8 mouse cellular contexts compared by ENCODE assay signal in the genomic region with DNA sequence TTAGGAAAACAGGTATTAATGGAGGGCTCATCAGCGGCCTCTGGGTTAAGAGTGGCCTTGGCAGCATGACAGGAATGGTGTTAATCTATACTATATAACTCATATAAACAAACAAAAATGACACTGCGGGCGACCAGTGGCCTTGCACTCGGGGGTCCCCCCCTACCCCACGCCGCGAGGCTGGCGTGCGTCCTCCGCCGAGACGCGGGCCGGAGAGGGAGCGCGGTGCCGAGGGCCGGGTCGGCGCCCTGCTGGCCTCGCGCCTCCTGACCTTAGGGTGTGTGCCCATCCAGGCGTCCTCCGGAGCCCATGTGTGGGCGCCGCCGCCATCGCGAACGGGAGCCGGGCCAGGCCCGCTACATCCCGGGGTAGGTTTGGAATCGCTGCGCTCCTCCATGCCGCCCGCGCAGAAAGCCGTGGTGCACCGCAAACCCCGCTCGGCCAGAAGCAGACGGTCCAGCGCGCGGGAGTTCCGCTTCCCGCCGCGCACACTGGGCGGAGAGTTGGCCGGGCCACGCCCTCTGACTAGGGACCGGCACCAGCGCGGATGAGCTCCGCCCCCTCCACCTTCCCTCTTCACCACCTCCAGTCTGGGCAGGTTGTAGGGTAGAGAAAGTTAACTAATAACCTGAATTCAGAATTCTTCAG. TPM values are rescaled to one million over a fixed set of nuclear protein-coding genes. Genes with fewer than 3 reads are reported as not detected.
DNase-seq lines count a peak whose midpoint lies in the region; ATAC-seq and TF ChIP-seq lines count a peak whose summit lies in the region.

Gene Tsen15, minus strand, starts transcription at position 501 of the 648 bp plus-strand sequence.

- peak; percentile 57 for TF ChIP-seq POLR2A in olfactory bulb, adult 2 months (IDR thresholded peaks at IDR 0.05; ENCODE audit: insufficient read depth, low read depth, low read length)

- under 1% methylated on average over 57 of the region's 57 CpGs for WGBS in lung, embryonic 15.5 days
- WGBS in olfactory bulb, adult 2 months: under 1% methylated on average over 57 of the region's 57 CpGs

- peaks cover 9% of the 10 kb centered on the region; the same call in 1 of the 2 replicates for H3K36me3 ChIP-seq in lung, embryonic 15.5 days

- H3K4me3 ChIP-seq in lung, embryonic 15.5 days: peak within 1 kb of the TSS; percentile 84
- H3K4me3 ChIP-seq in olfactory bulb, adult 2 months (ENCODE audit: insufficient read depth, low read depth, low read length): peak within 1 kb of the TSS; percentile 95

- H3K27me3 ChIP-seq in lung, embryonic 15.5 days: no peaks in the 10 kb centered on the region

- no peaks in the 10 kb centered on the region for H3K9me3 ChIP-seq in lung, embryonic 15.5 days

- H3K4me1 ChIP-seq in lung, embryonic 15.5 days: 0 out of 2 replicates have a peak, but pooled peaks cover 5% of the 10 kb centered on the region
- peaks cover 2% of the 10 kb centered on the region; the same call in 1 of the 2 replicates for H3K4me1 ChIP-seq in olfactory bulb, adult 2 months (ENCODE audit: control insufficient read depth, insufficient read depth, low read length)

- no peak for TF ChIP-seq CTCF in olfactory bulb, adult 2 months (IDR thresholded peaks at IDR 0.05; ENCODE audit: insufficient read depth, low read depth, low read length)

- peak within 1 kb of the TSS; percentile 80 for H3K9ac ChIP-seq in lung, embryonic 15.5 days

- H3K4me2 ChIP-seq in lung, embryonic 15.5 days: peak within 1 kb of the TSS; percentile 57

- ATAC-seq in frontal cortex, adult (ENCODE audit: low TSS enrichment): peak; percentile 100
- peak; percentile 97 to 99 for ATAC-seq in hematopoietic stem cell, adult 5-6 weeks (replicated peaks in 1 of 2; ENCODE audit: insufficient read depth in 1 of 2, low FRiP score in 2 of 2, low TSS enrichment in 1 of 2, low read depth in 1 of 2, poor library complexity in 2 of 2, severe bottlenecking in 2 of 2)
- ATAC-seq in lung, embryonic 15.5 days (ENCODE audit: borderline replicate concordance, extremely low read depth, low FRiP score, low TSS enrichment): peak; percentile 98

- peak; percentile 88 for DNase-seq in MN1 (ENCODE audit: low spot score)
- DNase-seq in cerebellum, adult 9-10 months: peak; percentile 87
- DNase-seq in layer of hippocampus, adult 9-10 months (ENCODE audit: low spot score): peak; percentile 50
- peak; percentile 65 to 71 for DNase-seq in thymus, adult 18-20 months

- peak within 1 kb of the TSS; percentile 45; the same call in 1 of the 2 replicates for H3K27ac ChIP-seq in lung, embryonic 15.5 days
- H3K27ac ChIP-seq in olfactory bulb, adult 2 months (ENCODE audit: insufficient read depth, low read depth, low read length): no peak within 1 kb of the TSS

RNA-seq across cellular contexts. Expression of gene Tsen15, which starts in this region (rescaled TPM):
- total RNA-seq in hematopoietic stem cell, adult 5-6 weeks (2017): 61.8 and 63.7 TPM in 2 replicates
- 80.2 and 82.4 TPM in 2 replicates for polyA plus RNA-seq in lung, embryonic 15.5 days (2015; fragmentation: Nextera tagmentation; extraction: Ambion mirVana)
- not detected in 2 replicates for polyA plus RNA-seq in olfactory bulb, adult 2 months (2012; ENCODE audit: insufficient read depth, insufficient read length, low replicate concordance, missing spikeins)

Comparison
In these comparisons a context has a peak if more than half of its experiments do, and no peak if none do; other contexts are left out.
1. RNA of gene Tsen15 (polyA plus RNA-seq): 80.2 to 82.4 TPM in lung, embryonic 15.5 days; not detected in olfactory bulb, adult 2 months; every median in the first group is over 10 times any median in the second.
2. Peak in every context shown above with its lines, with median percentiles within 50 percentile points of each other: DNase-seq and ATAC-seq.